Mouse (Mus musculus) CH12.LX (cell line): Measurements from ENCODE around the gene Tbc1d9. TPM values are rescaled to one million over a fixed set of nuclear protein-coding genes. Genes with fewer than 3 reads are reported as not detected.

Experiments used
- DNase-seq: peaks from one replicate; pipeline ENCODE4 v3.0.0-alpha.2; 2013; ENCODE audit errors: extremely low read depth
- H3K27ac ChIP-seq: 2 replicates; pipeline ENCODE4 v1.5.1; 2012; ENCODE audit warnings: low read depth, mild to moderate bottlenecking, control low read depth, moderate library complexity; ENCODE audit not compliant: insufficient read depth
- H3K27me3 ChIP-seq: replicated peaks from 2 replicates; pipeline ENCODE3; 2012; ENCODE audit warnings: inconsistent platforms
- H3K36me3 ChIP-seq, 2 experiments: replicated peaks in 1 of 2; 2 replicates each; pipeline versions ENCODE3 to v1.6.1; 2012; ENCODE audit warnings: inconsistent platforms in 1 of 2, low read length in 1 of 2, mild to moderate bottlenecking in 1 of 2, mixed read lengths in 1 of 2, moderate library complexity in 1 of 2; ENCODE audit not compliant: control insufficient read depth in 1 of 2, insufficient read depth in 1 of 2
- H3K4me1 ChIP-seq, 2 experiments: 2 replicates each; pipeline ENCODE4 v1.6.1; 2012; ENCODE audit warnings: inconsistent platforms in 1 of 2, moderate library complexity in 1 of 2; ENCODE audit not compliant: insufficient read depth in 2 of 2, control insufficient read depth in 1 of 2
- H3K4me2 ChIP-seq: 2 replicates; pipeline ENCODE4 v1.6.1; 2012; ENCODE audit warnings: low read depth, mild to moderate bottlenecking, control low read depth; ENCODE audit not compliant: poor library complexity, insufficient read depth, severe bottlenecking
- H3K4me3 ChIP-seq, 3 experiments: fragments of 150-350 bp in 1 of 3; sonication (generic) in 1 of 3; replicated peaks in 1 of 3; 2 replicates each; pipeline versions ENCODE3 to v1.5.1; 2011 to 2012; ENCODE audit warnings: low read depth in 2 of 3, low read length in 2 of 3, mild to moderate bottlenecking in 2 of 3, moderate library complexity in 2 of 3, control low read depth in 1 of 3, improper control_type of control experiment in 1 of 3, inconsistent platforms in 1 of 3, mixed read lengths in 1 of 3; ENCODE audit not compliant: poor library complexity in 1 of 3
- H3K79me2 ChIP-seq: replicated peaks from 2 replicates; pipeline ENCODE4 v1.6.1; 2012; ENCODE audit warnings: mild to moderate bottlenecking, moderate library complexity; ENCODE audit not compliant: control insufficient read depth, poor library complexity, insufficient read depth, severe bottlenecking; ENCODE audit errors: extremely low read depth
- H3K9ac ChIP-seq: 2 replicates; pipeline ENCODE4 v1.6.1; 2012; ENCODE audit warnings: low read depth, mild to moderate bottlenecking, control low read depth, moderate library complexity; ENCODE audit not compliant: insufficient read depth
- H3K9me3 ChIP-seq: replicated peaks from 2 replicates; pipeline ENCODE3; 2012; ENCODE audit warnings: low read length, inconsistent platforms, mixed read lengths
- BHLHE40 ChIP-seq: IDR thresholded peaks from 2 replicates; pipeline ENCODE4 v1.6.1; 2011; ENCODE audit warnings: mild to moderate bottlenecking, low read depth, low read length, improper control_type of control experiment
- CHD1 ChIP-seq: IDR thresholded peaks from 2 replicates; pipeline ENCODE4 v1.6.1; 2012; ENCODE audit warnings: low read depth, low read length, improper control_type of control experiment, inconsistent platforms
- CHD2 ChIP-seq: IDR thresholded peaks from 2 replicates; pipeline ENCODE4 v1.6.1; 2011; ENCODE audit warnings: low read length, improper control_type of control experiment
- CTCF ChIP-seq, 2 experiments: IDR thresholded peaks in 1 of 2; conservative IDR thresholded peaks in 1 of 2; 2 replicates each; pipeline ENCODE4 v1.5.1; 2011 to 2012; ENCODE audit warnings: low read depth in 2 of 2, low read length in 2 of 2, improper control_type of control experiment in 1 of 2, inconsistent platforms in 1 of 2, mild to moderate bottlenecking in 1 of 2, moderate library complexity in 1 of 2
- ELF1 ChIP-seq: IDR thresholded peaks from 2 replicates; pipeline ENCODE4 v1.6.1; 2014; ENCODE audit warnings: low read depth, mild to moderate bottlenecking, inconsistent platforms, low read length, improper control_type of control experiment
- JUN ChIP-seq: IDR thresholded peaks from 2 replicates; pipeline ENCODE4 v1.6.1; 2011; ENCODE audit warnings: low read depth, mild to moderate bottlenecking, low read length, improper control_type of control experiment, moderate library complexity; ENCODE audit not compliant: insufficient read depth
- JUND ChIP-seq: conservative IDR thresholded peaks from 2 replicates; pipeline ENCODE4 v1.6.1; 2011; ENCODE audit warnings: low read depth, low read length, improper control_type of control experiment
- KAT2A ChIP-seq: IDR thresholded peaks from 2 replicates; pipeline ENCODE4 v1.6.1; 2012; ENCODE audit warnings: low read length, improper control_type of control experiment, inconsistent platforms; ENCODE audit not compliant: insufficient replicate concordance
- MAFK ChIP-seq: IDR thresholded peaks from 2 replicates; pipeline ENCODE4 v1.6.1; 2011; ENCODE audit warnings: low read length, improper control_type of control experiment; ENCODE audit not compliant: insufficient replicate concordance
- MAZ ChIP-seq: IDR thresholded peaks from 2 replicates; pipeline ENCODE4 v1.6.1; 2012; ENCODE audit warnings: low read depth, mild to moderate bottlenecking, inconsistent platforms, low read length, improper control_type of control experiment, moderate library complexity
- MEF2A ChIP-seq: IDR thresholded peaks from 2 replicates; pipeline ENCODE4 v1.6.1; 2014; ENCODE audit warnings: low read depth, mild to moderate bottlenecking, inconsistent platforms, low read length, improper control_type of control experiment, borderline replicate concordance
- MXI1 ChIP-seq: IDR thresholded peaks from 2 replicates; pipeline ENCODE4 v1.6.1; 2011; ENCODE audit warnings: mild to moderate bottlenecking, low read depth, low read length, improper control_type of control experiment
- MYC ChIP-seq: IDR thresholded peaks from 2 replicates; pipeline ENCODE4 v1.6.1; 2011; ENCODE audit warnings: low read depth, mild to moderate bottlenecking, improper control_type of control experiment, low read length
- NELFE ChIP-seq: IDR thresholded peaks from 2 replicates; pipeline ENCODE4 v1.6.1; 2011; ENCODE audit warnings: low read depth, low read length, improper control_type of control experiment
- NRF1 ChIP-seq: IDR thresholded peaks from 2 replicates; pipeline ENCODE4 v1.6.1; 2014; ENCODE audit warnings: low read depth, mild to moderate bottlenecking, inconsistent platforms, low read length, improper control_type of control experiment, moderate library complexity
- PAX5 ChIP-seq: IDR thresholded peaks from 2 replicates; pipeline ENCODE4 v1.6.1; 2012; ENCODE audit warnings: low read length, inconsistent platforms, mixed read lengths
- POLR2A ChIP-seq: IDR thresholded peaks from 2 replicates; pipeline ENCODE4 v1.6.1; 2011; ENCODE audit warnings: low read depth, mild to moderate bottlenecking, improper control_type of control experiment, low read length
- POLR2AphosphoS2 ChIP-seq: IDR thresholded peaks from 2 replicates; pipeline ENCODE4 v1.6.1; 2011; ENCODE audit warnings: low read depth, low read length, improper control_type of control experiment
- RAD21 ChIP-seq: IDR thresholded peaks from 2 replicates; pipeline ENCODE4 v1.6.1; 2011; ENCODE audit warnings: low read depth, mild to moderate bottlenecking, low read length, improper control_type of control experiment, moderate library complexity
- SMC3 ChIP-seq: IDR thresholded peaks from 2 replicates; pipeline ENCODE4 v1.6.1; 2011; ENCODE audit warnings: low read depth, low read length, improper control_type of control experiment
- TBP ChIP-seq: conservative IDR thresholded peaks from 2 replicates; pipeline ENCODE4 v1.6.1; 2011; ENCODE audit warnings: low read depth, low read length, improper control_type of control experiment
- TCF12 ChIP-seq: IDR thresholded peaks from 2 replicates; pipeline ENCODE4 v1.6.1; 2014; ENCODE audit warnings: low read depth, mild to moderate bottlenecking, inconsistent platforms, low read length, improper control_type of control experiment
- UBTF ChIP-seq: IDR thresholded peaks from 2 replicates; pipeline ENCODE4 v1.6.1; 2012; ENCODE audit warnings: low read depth, mild to moderate bottlenecking, inconsistent platforms, low read length, improper control_type of control experiment, moderate library complexity
- USF1 ChIP-seq: IDR thresholded peaks from 2 replicates; pipeline ENCODE4 v1.6.1; 2014; ENCODE audit warnings: low read depth, mild to moderate bottlenecking, inconsistent platforms, low read length, improper control_type of control experiment
- ZC3H11A ChIP-seq: IDR thresholded peaks from 2 replicates; pipeline ENCODE4 v1.6.1; 2012; ENCODE audit warnings: low read depth, mild to moderate bottlenecking, inconsistent platforms, low read length, improper control_type of control experiment
- ZKSCAN1 ChIP-seq: IDR thresholded peaks from 2 replicates; pipeline ENCODE4 v1.6.1; 2012; ENCODE audit warnings: low read depth, inconsistent platforms, low read length, improper control_type of control experiment, borderline replicate concordance
- ZMIZ1 ChIP-seq: IDR thresholded peaks from 2 replicates; pipeline ENCODE4 v1.6.1; 2012; ENCODE audit warnings: low read depth, mild to moderate bottlenecking, inconsistent platforms, low read length, improper control_type of control experiment
- dilution Hi-C: fragments of 300-500 bp; cut with MboI; formaldehyde crosslinking; loops from 2 replicates; pipeline ENCODE4 v1.14.3; 2020; ENCODE audit warnings: low sequenced_read_pairs; ENCODE audit not compliant: extremely low pct_unique_long_range_greater_than_20kb, extremely low pct_ligation_motif_present
- in situ Hi-C: fragments of 300-500 bp; cut with MboI; formaldehyde crosslinking; loops from 3 replicates; pipeline ENCODE4 v1.14.3; 2019; ENCODE audit warnings: low sequenced_read_pairs, low pct_ligation_motif_present, low pct_unique_long_range_greater_than_20kb, mixed read lengths
- polyA plus RNA-seq: library from polyadenylated mRNA; unstranded; fragments of >175 nt; gene quantifications from 2 replicates; pipeline ENCODE4 v1.2.1, GENCODE M21; 2012; ENCODE audit warnings: low read depth; ENCODE audit not compliant: insufficient read length
- total RNA-seq, 2 experiments: library from RNA; depleted of rRNA; stranded (reverse); fragments of 300-350 nt in 1 of 2; fragments of >200 nt in 1 of 2; gene quantifications; 2 replicates each; pipeline ENCODE4 v1.2.3; 2012 to 2014

The Tbc1d9 gene
- total and polyA plus RNA-seq, 3 experiments: 1.3 to 5.0 (median 1.6) TPM

DNA sequence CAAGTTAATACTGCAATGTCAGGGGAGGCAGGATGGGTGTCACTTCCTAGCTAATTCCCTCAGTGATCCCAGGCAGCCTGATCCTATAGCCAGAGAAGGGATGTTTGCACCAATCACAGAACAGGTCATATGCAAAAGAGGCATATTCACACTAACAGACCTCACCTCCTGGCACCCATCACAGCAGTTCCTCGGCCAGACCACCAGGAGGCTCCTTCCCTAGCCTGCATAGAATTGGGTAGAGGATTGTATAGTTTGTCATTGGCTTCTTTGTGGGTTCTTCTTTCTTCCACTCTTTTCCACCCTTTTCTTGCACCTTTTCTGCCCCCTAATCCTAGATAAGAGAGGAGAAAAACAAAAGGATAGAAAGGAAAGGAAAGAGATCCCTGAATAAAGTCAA is 135.0 kb downstream of the Tbc1d9 start:
- Histone ChIP-seq H3K27me3 (no peaks in the 10 kb centered on the region), H3K9ac (no peak overlapping the region), H3K4me2 (no peak overlapping the region), H3K27ac (no peak overlapping the region), H3K9me3 (no peaks in the 10 kb centered on the region), H3K4me1 (no peaks in the 10 kb centered on the region), H3K36me3 (no peaks in the 10 kb centered on the region), H3K4me3 (no peak overlapping the region), H3K79me2 (no peaks in the 10 kb centered on the region)
- TF ChIP-seq TCF12: no peak
- TF ChIP-seq MAFK: no peak
- no peak for TF ChIP-seq UBTF
- TF ChIP-seq POLR2A: no peak
- TF ChIP-seq MAZ: no peak
- no peak for TF ChIP-seq ELF1
- TF ChIP-seq USF1: no peak
- no peak for TF ChIP-seq MYC
- TF ChIP-seq KAT2A: no peak
- TF ChIP-seq CTCF (conservative IDR thresholded peaks at IDR 0.05 in 1 of 2, IDR thresholded peaks at IDR 0.05 in 1 of 2; ENCODE audit: low read depth in 2 of 2, low read length in 2 of 2): peak; percentile 58 to 61; a peak in 3 of 4 replicates
- no peak for TF ChIP-seq POLR2AphosphoS2
- TF ChIP-seq JUN: no peak
- peak; percentile 62 for TF ChIP-seq SMC3
- no peak for TF ChIP-seq NELFE
- no peak for TF ChIP-seq MEF2A
- TF ChIP-seq TBP: no peak
- no peak for TF ChIP-seq PAX5
- no peak for TF ChIP-seq CHD1
- TF ChIP-seq JUND: no peak
- TF ChIP-seq RAD21: peak; percentile 26
- no peak for TF ChIP-seq MXI1
- no peak for TF ChIP-seq CHD2
- DNase-seq: peak; percentile 38
- dilution Hi-C loops (no loop called here), in situ Hi-C loops (no loop called here)

GRCm38 (mm10) chr8:83304946-83305345 is 139.8 kb downstream of the Tbc1d9 start:
- no peak for TF ChIP-seq ELF1
- no peak for TF ChIP-seq CHD1
- no peak for TF ChIP-seq MEF2A
- no peak for TF ChIP-seq MXI1
- TF ChIP-seq ZKSCAN1: no peak
- no peak for TF ChIP-seq MAFK
- TF ChIP-seq ZC3H11A: no peak
- no peak for TF ChIP-seq BHLHE40
- no peak for TF ChIP-seq ZMIZ1
- TF ChIP-seq POLR2AphosphoS2: no peak
- TF ChIP-seq NRF1: no peak
- TF ChIP-seq, all 38 proteins: peak for 0
- no peak overlapping the region for H3K27ac ChIP-seq
- H3K4me1 ChIP-seq: no peaks in the 10 kb centered on the region
- H3K36me3 ChIP-seq: no peaks in the 10 kb centered on the region
- H3K27me3 ChIP-seq: no peaks in the 10 kb centered on the region
- H3K4me3 ChIP-seq: no peak overlapping the region
- no peak overlapping the region for H3K9ac ChIP-seq
- dilution Hi-C loops: no loop called here
- no peaks in the 10 kb centered on the region for H3K9me3 ChIP-seq
- H3K79me2 ChIP-seq: no peaks in the 10 kb centered on the region
- in situ Hi-C loops: no loop called here
- no peak overlapping the region for H3K4me2 ChIP-seq
- DNase-seq: no peak
